Mouse (Mus musculus): ENCODE results near the gene Efnb3.

Efnb3 gene

DNA sequence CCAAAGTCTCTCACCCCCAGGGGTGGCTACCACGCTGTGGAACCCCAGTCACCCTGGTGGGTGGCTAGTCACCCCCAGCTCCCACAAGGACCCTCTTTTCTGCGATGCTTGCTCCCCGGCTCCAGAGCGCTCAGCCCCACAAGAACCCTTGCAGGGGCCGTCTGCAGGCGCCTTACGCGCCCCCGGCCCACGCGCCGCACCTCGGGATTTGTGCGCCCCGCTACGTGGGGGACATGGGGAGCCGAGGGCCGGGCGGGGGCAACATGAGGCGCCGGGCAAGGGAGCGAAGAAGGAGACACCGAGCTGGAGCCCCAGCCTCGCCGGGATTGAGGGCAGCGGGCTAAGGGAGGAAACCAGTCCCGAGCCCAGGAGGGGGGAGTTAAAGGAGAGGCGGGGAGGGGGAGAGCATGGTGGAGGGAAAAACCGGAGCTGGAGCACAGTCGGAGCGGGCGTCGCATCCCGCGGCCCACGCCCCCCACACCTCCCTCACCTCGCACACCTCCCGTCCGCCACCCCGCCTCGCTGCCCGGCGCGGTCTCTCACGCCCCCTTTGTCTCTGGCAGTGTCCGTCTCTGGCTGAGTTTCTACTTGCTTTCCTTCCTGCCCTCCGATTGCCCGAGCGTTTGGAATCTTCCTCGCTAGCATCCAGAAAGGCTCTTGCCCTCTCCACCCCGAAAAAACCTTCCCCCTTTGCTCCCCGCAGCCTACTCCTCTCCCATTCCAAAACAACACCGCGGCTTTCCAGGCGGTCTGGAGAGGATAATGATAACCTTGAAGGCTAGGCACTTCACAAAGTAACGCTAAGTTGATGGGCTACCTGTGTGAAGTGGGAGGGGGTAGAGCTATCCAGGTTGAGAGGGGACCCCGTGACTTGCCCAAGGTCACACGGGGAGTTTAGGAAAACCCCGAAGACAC lies at the start of gene Efnb3:
TSS of gene Efnb3 (minus strand) at position 355 of the 915 bp plus-strand sequence.
- DNase-seq (ENCODE audit: inconsistent age in 2 of 2, low spot score in 1 of 2) = peak in 1 of 2 experiments; percentile 43

DNA sequence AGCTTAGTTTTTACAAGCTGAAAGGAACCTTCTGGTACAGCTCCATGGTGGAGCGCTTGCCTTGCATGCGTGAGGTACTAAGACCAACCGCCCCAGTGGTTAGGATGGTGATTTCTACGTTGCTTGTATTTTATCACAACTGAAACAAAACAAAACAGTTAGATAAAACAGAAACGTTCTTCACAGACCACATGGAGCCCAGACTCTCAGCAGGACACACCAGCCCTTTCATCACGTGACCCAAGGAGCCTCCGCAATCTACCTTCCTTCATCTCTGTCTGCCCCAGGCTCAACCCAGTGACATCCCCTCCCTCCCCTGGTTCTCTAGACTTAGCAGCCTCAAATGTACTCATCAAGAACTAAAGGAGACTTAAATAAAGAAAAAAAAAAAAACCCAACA lies 49.4 kb upstream of the Efnb3 start:
- no peak for DNase-seq (ENCODE audit: inconsistent age in 2 of 2, low spot score in 1 of 2)

DNA sequence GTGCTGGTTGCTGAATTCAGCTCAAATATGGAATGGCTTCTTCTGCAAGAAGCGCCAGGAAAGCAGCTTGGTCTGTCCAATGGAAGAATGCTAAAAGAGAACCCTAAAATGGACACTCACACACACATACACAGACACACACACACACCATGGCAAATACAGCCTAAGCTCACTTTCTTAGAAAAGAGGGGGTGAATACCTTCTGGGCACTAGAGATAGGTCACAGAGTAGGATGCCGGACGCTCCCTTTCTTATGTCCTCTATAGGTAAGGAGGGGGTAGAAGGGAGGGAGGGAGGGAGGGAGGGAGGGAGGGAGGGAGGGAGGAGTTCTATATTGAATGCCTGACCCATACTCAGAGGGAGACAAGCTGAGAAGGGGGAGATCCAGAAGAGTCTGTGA lies 48.5 kb upstream of the Efnb3 start:
- no peak for DNase-seq (ENCODE audit: inconsistent age in 2 of 2, low spot score in 1 of 2)

DNA sequence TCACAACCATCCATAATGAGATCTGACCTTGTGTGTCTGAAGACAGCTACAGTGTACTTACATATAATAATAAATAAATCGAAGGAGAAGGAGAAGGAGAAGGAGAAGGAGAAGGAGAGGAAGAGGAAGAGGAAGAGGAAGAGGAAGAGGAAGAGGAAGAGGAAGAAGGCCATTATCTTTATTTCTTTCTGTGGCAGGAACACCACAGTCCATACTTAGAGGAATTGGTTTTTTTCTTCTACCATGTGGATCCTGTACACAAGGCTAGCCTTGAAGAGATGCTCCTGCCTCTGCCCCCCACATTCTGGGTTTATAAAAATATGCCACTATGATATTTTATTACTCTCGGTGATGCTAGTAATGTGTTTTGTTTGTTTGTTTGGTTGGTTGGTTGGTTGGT lies 46.8 kb upstream of the Efnb3 start:
- DNase-seq (ENCODE audit: inconsistent age in 2 of 2, low spot score in 1 of 2) = no peak

DNA sequence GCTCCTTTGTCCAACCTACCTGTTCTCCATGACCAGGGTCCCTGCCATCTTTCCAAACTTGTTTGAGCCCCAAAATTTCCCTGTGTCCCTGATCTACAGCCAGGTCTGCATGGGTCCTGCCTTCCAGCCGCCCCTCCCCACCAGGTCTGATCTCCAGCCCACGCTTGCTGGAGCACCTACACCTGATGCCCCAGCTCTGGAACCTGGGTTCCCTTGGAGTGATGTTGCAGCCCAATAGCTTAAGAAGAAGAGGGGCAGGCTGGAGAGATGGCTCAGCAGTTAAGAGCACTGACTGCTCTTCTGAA lies 46.4 kb upstream of the Efnb3 start:
- DNase-seq (ENCODE audit: inconsistent age in 2 of 2, low spot score in 1 of 2) = no peak

DNA sequence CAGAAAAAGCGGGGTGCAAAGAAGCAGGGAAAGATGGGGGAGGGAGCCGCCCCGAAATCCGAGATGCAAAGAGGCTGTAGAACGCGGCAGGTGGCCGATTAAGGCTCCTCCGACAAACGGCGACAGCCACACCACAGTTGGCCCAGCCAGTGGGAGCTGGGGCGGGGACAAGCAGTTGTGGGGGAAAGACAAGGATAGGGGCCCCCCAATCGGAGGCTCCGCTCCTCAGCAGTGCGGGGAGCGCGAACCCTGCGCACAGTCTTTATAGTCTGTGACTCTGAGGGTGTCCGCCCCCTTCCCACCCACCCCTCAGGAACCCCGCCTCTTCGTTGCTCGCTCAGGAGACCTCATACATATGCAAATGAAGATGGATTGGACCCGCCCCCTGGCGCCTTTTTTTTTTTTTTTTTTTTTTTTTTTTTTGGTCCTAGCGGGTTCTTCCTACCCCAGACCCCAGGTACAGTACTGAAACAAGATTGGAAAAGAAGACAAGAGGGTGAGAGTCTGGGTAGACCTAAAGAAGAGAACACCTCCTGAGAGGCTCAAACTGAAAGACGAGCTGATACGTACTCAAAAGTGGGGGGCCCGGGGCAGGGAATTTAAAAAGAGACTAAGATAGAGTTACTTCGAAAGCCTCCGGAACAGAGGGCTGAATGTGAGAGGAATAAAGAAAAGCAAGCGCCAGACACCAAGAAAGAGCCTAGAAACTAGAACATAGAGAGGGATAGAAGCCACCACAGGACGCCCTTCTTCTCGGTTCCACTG lies 45.9 kb upstream of the Efnb3 start, which contains the start of gene Atp1b2:
TSS of gene Atp1b2 (minus strand) at position 217 of the 765 bp plus-strand sequence.
- peak; percentile 78 to 88 for DNase-seq (ENCODE audit: inconsistent age in 2 of 2, low spot score in 1 of 2)

DNA sequence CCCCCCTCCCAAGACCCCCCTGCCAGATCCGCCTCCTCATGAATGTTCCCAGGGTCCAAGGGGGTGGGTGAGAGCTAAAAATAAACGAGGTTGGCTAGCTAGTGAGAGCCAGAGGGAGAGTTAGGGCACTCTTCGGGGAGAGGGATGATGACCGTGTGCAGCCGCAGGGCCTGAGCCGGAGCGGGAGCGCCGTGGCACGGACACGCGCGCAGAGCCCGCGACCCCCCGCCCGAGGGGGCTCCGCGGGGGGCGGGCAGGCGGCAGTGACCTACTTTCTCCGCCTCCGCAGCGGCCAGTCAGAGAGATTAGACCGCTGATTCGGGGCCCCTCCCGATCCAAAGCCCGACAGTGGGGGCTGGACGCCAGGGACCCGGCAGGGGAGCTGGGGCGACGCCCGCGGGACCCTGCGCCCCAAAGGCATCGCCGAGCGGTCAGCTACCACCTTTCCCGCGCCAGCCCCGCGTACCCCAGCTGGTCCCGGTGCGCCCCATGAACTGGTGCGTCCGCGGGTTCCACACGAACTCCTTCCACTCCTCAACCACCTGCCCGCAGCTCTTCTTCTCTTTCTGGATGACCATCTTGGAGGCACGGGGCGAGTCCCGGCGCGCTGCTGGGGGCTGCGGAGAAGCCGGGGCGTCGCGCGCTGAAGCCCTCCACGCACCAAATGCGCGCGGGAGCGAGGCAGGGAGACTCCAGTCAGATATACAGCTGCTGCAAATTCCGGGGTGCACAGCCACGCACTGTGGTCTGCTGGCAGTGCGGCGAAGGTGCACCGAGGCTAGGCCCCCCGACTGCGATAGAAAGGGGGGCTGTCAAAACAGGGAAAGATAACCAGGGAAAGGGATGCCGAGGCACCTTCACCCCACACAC lies 45.0 kb upstream of the Efnb3 start:
- DNase-seq (ENCODE audit: inconsistent age in 2 of 2, low spot score in 1 of 2) = peak; percentile 38 to 67

DNA sequence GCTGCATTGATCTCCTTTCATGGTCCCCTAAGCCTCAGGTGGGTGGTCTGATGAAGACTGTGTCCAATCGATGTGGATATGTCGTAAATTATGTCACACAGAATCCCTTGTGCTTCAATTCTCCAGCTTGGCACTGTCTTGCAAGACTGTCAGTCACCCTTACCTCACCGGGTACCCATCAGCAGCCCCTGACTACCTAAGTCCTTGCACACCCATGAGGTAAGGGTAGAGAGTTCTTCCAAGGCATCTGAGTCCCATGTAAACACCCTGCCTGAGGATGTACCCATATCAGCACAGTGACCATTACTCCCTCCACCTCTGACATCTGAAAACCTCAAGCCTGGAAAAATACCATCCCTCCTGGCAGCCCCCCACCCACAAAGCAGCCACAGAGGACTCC lies 44.3 kb upstream of the Efnb3 start:
- peak in 1 of 2 experiments; percentile 42 for DNase-seq (ENCODE audit: inconsistent age in 2 of 2, low spot score in 1 of 2)

DNA sequence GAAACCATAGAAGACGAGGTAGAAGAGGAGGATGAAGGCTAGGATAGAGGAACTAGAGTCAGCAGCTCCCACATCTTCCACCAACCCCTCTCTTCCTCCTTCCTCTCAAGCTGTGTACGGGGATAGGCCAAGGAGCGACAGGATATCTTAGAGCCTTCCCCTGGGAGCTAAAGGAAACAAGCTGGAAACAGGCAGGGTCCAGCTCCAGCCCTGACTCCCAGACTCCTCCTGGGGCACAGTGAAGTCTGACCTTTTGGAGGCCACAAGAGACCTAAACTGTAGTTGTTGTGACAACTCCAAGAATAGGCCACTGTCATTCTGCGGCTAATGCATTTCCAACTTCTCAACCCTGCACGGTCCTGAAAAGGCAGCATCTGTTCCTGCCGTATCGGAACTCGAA lies 43.5 kb upstream of the Efnb3 start:
- no peak for DNase-seq (ENCODE audit: inconsistent age in 2 of 2, low spot score in 1 of 2)

DNA sequence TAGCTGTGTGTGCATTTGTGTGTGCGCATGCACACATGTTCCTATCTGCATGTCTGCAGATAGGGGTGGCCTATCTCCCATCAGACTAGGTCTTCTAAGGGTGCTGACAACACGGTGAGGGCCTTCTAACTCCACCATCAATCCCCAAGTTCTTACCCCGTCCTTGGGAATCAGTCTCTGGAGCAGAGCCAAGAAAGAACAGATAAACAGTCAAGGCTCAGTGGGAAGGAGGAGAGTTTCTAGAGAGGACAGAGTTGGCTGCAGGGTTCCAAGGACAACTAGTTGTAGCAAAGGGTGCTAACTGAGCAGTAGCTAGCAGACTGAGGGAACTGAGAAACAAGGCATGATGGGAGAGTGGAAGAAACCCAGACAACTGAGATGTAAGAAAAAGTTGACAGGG lies 41.8 kb upstream of the Efnb3 start:
- DNase-seq (ENCODE audit: inconsistent age in 2 of 2, low spot score in 1 of 2) = peak; percentile 48 to 78

DNA sequence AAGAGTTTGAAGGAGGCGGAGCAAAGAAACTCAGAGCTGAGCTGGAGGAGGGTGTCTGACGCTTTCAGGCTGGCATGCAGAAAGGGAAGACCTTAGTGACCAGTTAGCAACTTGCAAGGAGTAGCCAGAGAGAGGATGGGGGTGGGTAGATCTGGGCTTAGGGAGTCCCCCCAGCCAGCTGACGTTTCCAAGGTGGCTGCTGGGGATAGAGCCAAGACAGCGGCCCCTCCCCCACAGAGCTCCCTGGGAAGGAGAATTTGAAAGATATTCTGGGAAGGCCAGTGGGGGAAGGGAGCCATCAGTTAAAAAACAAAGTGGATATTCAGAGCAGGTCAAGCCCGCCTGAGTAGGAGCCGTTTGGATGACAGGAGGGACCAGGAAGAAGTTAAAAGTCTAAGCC lies 40.1 kb upstream of the Efnb3 start:
- peak in 1 of 2 experiments; percentile 71 for DNase-seq (ENCODE audit: inconsistent age in 2 of 2, low spot score in 1 of 2)

DNA sequence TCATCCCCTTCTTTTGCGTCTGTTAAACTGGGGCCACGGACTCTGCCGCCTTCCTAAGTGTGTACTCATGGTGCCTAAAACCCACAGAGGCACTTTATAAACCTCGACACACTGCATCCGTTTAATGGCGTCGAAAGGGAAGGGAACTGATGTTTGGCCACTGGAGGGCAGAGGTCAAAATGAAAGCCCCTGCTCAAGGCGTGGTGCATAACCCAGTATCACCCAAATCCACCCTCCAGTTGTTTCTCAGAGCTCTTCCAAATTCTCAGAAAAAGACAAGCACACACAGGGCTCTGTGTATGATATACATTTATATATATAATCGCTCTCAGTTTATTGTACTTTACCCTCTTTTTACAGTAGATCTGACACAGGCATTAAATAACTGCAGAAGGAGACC lies 39.4 kb upstream of the Efnb3 start:
- DNase-seq (ENCODE audit: inconsistent age in 2 of 2, low spot score in 1 of 2) = no peak

DNA sequence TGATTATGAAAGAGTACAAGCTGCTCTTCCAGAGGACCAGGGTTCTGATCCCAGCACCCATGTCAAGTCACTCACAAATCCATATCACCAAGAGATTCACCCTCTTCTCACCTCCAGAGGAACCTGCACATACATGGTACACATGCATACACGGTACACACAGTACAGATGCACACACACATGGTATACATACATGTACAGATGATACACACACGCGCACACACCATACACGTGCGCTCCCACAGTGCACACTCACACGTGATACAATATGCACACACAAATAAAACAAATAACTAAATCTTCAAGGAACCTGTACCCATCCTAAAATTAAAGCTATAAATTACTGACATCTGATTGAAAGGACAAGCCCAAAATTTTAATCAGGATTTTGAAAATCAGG lies 34.8 kb upstream of the Efnb3 start:
- DNase-seq (ENCODE audit: inconsistent age in 2 of 2, low spot score in 1 of 2) = no peak

DNA sequence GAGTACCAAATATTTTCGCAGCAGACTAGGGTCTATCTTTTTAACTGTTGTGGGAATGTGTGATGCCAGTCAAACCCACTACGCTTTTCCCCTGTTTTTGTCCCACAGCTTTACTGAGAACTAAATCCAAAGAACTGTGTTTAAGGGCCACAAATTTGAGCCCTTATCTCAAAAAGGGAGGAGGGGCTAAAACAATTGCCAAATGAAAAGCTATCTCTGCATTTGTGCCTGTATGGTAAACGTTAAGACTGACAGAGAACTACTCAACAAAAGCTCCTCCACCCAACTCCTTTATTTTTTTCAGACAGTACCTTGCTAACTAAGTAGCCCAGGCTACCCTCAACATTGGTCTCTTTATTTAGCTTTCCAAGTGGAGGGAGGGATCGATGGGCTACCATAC lies 32.8 kb upstream of the Efnb3 start:
- no peak for DNase-seq (ENCODE audit: inconsistent age in 2 of 2, low spot score in 1 of 2)

DNA sequence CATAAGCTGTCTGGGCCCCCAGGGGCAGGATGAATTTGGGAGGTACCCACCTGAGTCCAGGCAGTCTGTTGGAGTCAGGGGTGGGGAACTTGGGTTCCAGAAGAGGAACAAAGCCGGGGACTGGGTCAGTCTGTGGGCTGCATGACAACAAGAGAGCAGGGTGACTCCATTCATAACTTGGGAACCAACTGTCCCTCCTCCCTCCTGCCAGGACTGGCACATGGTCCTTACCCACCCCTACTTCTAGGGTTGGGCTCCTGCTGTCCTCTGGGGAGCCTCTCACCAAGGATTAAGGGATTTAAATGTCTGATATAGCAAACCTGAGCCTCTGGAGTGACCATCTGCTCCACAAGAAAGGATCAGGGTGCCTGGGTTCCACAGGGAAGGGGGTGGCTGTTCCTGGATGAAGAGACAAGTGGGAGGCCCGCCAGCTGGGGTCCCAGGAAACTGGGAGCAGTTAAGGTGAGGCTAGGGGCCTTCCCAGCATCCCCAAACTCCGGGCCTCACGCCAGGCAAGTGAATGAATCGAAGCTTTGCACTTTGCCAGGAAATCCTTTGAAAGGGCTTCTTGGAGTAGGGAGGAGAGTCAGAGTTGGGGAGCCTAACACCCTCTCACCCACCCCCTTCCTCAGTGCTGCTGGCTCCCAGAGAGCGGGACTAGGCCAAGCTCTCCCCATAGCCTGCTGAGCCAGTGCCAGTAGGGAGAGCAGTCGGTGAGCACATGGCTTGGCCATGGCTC lies 32.1 kb upstream of the Efnb3 start:
- no peak for DNase-seq (ENCODE audit: inconsistent age in 2 of 2, low spot score in 1 of 2)

DNA sequence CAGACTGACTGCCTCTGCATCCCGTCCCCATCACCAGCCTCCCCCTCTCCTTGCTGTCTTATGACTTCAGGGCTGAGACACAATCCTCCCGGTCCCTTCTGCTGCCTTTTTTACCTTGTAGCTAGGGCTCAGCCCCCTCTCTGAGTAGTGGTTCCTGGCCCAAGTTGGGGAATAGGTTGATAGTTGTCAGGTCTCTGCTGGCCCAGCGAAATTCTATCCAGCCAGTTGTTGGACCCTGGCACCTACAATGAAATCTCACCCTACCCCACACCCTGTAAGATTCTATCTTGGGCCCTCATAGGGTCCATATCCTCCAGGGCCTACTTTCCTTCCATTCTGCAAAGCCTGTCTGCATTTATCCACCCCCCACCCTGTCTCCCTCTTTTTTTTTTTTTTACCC lies 31.4 kb upstream of the Efnb3 start:
- DNase-seq (ENCODE audit: inconsistent age in 2 of 2, low spot score in 1 of 2) = no peak

DNA sequence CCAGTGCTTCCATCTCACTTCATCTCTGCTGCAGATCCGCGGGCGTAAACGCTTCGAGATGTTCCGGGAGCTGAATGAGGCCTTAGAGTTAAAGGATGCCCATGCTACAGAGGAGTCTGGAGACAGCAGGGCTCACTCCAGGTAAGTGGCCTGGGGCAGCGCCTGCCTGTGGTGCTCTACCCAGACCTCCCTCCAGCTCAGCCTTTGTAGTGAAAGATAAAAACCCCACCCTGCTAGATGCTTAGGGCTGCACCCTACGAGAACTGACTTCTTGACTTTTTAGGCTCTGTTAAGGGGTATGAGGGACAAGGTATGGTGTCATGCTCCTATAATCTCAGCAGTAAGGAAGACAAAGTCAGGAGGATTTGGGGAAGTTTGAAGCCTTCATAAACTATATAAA lies 30.6 kb upstream of the Efnb3 start:
- no peak for DNase-seq (ENCODE audit: inconsistent age in 2 of 2, low spot score in 1 of 2)

DNA sequence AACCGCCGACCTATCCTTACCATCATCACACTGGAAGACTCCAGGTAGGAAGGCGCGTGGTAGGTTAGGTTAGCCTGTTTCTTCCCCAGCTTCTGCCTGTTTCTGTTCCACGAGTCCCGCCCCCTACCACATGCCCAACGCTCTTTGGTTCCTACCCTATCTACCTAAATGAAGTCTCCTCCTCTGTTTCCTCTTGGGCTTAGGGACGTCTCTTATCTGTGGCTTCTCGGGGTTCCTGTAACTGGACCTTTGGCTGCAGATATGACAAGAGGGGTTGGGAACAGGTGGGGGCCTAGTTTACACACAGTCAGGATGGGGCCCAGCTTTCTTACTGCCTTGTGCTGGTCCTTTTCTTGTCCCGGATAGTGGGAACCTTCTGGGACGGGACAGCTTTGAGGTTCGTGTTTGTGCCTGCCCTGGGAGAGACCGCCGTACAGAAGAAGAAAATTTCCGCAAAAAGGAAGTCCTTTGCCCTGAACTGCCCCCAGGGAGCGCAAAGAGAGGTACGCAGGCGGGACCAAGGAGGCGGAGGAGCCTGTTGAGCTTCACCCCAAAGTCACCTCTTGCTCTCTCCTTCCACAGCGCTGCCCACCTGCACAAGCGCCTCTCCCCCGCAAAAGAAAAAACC lies 29.3 kb upstream of the Efnb3 start:
- DNase-seq (ENCODE audit: inconsistent age in 2 of 2, low spot score in 1 of 2) = no peak

DNA sequence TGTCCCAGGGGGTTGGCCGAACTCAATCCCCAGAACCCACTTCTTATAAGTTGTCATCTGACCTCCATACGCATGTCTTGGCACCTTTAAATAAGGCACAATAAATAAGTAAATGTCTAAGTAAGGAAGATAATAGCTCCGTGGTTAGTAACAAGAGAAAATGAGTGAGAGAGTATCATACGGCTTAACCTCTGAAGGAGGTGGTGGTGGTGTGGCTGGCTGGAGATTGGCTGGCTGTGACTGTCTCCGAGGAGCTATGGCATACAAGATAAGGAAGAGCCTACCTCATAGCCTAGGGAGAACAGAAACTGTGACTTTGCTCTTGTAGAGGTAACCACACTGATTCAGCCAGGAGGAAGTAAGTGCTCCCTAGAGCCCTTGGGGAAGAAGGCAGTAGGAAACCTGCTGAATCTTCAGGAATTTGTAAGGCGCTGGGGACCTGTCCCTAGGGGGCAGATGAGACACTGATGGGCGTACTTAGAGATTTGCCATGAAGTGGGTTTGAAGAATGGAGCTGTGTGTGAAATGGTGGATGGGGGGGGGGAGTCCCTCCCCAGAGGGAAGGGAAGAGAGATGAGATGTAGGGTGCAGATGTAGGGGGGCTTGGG lies 25.8 kb upstream of the Efnb3 start:
- DNase-seq (ENCODE audit: inconsistent age in 2 of 2, low spot score in 1 of 2) = peak in 1 of 2 experiments; percentile 18

DNA sequence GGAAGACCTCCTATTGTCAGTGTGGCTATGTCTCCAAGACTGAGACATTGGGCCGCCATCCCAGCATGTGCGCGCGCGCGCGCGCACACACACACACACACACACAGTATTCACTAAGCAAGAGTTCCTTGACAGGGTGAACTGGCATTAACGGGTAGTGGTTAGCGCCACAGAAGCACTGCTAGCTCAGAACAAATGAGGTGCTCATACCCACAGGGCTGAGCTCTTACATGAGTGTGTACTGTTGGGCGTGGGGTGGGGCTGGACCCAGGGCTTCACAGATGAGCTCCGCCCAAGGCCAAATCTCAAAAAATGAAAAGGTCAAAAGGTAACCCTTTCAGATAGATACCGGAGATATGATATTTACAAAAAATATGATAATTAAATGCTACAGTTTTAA lies 24.9 kb upstream of the Efnb3 start:
- DNase-seq (ENCODE audit: inconsistent age in 2 of 2, low spot score in 1 of 2) = peak in 1 of 2 experiments; percentile 24
